Mouse (Mus musculus): ENCODE results near the gene Shprh.
"Not testable (repeated sequence)": the region's sequence is repeated elsewhere in the genome, so short reads cannot be mapped to it uniquely, and the experiment has no call there.

DNA sequence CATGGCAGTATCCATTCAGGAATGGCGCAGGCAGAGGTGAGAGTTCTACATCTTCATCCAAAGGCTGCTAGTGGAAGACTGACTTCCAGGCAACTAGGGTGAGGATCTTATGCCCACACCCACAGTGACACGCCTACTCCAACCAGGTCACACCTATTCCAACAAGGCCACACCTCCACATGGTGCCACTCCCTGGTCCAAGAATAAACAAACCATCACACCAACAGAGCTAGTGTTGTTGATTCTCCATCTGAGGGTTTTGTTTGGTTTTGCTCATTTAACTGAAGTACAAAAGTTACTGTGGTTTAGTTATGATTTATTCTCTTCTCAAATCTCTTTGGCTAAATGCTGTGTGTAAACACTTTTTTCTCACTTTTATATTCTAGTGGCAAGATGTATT lies 56.7 kb downstream of the Shprh start:
- TF ChIP-seq GATA1 (IDR thresholded peaks at IDR 0.05; ENCODE audit: borderline replicate concordance, low read length); FLI1 (IDR thresholded peaks at IDR 0.05; ENCODE audit: low read length): not testable (repeated sequence)
